Mouse (Mus musculus): ENCODE data around the gene Fam19a5. TPM values are rescaled to one million over a fixed set of nuclear protein-coding genes. Genes with fewer than 3 reads are reported as not detected.

Fam19a5 gene
- polyA plus RNA-seq, 1 experiment from 2014 or later: 0.24 TPM

DNA sequence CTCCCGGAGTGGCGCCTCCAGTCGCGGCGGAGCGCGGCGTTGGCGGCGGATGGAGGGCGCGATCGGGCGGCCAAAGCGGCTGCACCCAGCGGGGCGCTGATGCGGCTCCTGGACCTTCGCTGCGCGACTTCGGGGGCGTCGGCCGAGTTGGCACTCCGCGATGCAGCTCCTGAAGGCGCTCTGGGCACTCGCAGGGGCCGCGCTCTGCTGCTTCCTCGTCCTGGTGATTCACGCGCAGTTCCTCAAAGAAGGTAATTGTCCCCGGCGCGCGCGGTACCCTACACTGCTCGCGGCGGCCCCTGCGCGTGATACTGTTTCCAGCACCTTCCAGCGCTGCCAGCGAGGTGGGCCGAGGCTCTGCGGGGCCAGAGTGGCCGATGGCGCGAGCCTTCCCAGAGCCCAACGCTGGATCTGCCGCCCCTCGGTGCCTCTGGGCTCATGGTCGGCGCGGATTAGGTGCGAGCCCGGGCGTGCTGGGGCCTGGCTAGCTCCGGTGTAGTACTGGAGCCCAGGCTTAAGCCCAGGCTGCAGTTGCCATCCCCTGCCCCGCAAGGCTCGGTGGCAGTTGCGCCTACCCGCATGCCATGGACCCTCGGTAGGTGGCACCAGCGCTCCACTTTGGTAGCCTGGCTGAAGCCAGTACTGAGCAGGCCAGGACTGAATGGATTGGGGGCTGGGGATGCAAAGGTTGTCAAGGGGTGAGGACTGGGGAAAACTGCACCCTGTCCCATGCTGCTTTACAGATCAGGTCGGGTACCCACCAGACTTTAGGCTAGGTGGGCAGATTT, 81.3 kb downstream of the Fam19a5 start:
- Histone ChIP-seq H3K36me3 (ENCODE audit: insufficient read depth, low read length) (no peaks in the 10 kb centered on the region), H3K4me1 (ENCODE audit: insufficient read depth, low read depth, low read length) (0 out of 2 replicates have a peak, but pooled peaks cover 3% of the 10 kb centered on the region), H3K9ac (replicated peaks; ENCODE audit: low read depth) (no peak overlapping the region), H3K27ac (ENCODE audit: low read length) (no peak overlapping the region), H3K27me3 (replicated peaks; ENCODE audit: insufficient read depth, low read length) (peaks cover 37% of the 10 kb centered on the region), H3K4me2 (replicated peaks; ENCODE audit: low read depth, low read length) (peak overlapping the region; percentile 95), H3K4me3 (ENCODE audit: low read depth, low read length) (peak overlapping the region; percentile 49), H3K9me3 (ENCODE audit: low read length) (no peaks in the 10 kb centered on the region)
- under 1% methylated on average over 59 of the region's 68 CpGs for WGBS
- peak; percentile 68 for DNase-seq (ENCODE audit: low spot score)
- ATAC-seq: peak; percentile 63
- peak; percentile 93 for TF ChIP-seq CTCF (IDR thresholded peaks at IDR 0.05)
- TF ChIP-seq EP300 (IDR thresholded peaks at IDR 0.05): no peak

DNA sequence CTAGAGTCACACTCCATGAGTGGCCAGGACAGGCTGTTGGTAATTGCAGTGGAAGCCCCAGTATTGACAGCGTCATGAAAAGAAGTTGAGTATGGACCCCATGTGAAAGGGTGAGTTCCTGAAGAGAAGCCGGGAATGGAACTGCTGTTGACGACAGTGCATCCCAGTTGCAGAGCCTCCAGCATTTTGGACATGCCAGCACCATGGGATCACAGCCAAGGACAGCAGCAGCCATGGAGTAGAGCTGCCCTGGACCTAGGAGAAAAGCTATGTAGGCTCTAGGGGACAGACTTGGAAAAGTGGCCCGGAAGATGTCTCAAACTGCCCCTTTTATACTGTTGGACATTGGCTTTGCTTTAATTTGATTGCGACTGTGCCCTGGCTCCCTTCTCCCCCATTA, 91.2 kb downstream of the Fam19a5 start:
- H3K9ac ChIP-seq (replicated peaks; ENCODE audit: low read depth): no peak overlapping the region
- 93% methylated on average over 5 of the region's 5 CpGs for WGBS
- H3K9me3 ChIP-seq (ENCODE audit: low read length): no peaks in the 10 kb centered on the region
- H3K4me3 ChIP-seq (ENCODE audit: low read depth, low read length): no peak overlapping the region
- ATAC-seq (no peak), DNase-seq (ENCODE audit: low spot score) (no peak)
- H3K4me1 ChIP-seq (ENCODE audit: insufficient read depth, low read depth, low read length): no peaks in the 10 kb centered on the region
- no peak overlapping the region for H3K27ac ChIP-seq (ENCODE audit: low read length)
- TF ChIP-seq EP300 (IDR thresholded peaks at IDR 0.05): no peak
- no peak for TF ChIP-seq CTCF (IDR thresholded peaks at IDR 0.05)
- H3K4me2 ChIP-seq (replicated peaks; ENCODE audit: low read depth, low read length): no peak overlapping the region
- H3K27me3 ChIP-seq (replicated peaks; ENCODE audit: insufficient read depth, low read length): no peaks in the 10 kb centered on the region
- H3K36me3 ChIP-seq (ENCODE audit: insufficient read depth, low read length): no peaks in the 10 kb centered on the region

DNA sequence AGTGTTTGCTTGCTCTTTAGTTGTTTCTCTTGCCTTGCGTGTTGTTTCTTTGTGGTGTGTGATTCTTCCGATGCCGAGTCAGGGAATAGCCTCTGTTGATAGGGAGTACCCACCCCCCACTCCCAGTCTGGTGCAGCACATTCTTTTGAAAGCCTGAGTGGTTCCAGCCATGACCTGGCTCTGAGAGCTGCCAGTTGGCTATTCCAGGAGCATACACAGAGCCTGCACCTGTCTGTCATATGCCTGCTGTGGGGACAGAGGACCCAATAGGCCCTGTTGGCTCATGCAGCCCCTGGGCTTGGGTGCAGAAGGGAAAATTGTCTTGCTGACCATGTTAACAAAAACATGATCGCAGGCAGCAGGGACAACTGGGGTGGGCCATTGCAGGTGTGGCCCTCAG, 92.3 kb downstream of the Fam19a5 start:
- Histone ChIP-seq H3K4me1 (ENCODE audit: insufficient read depth, low read depth, low read length) (no peaks in the 10 kb centered on the region), H3K4me2 (replicated peaks; ENCODE audit: low read depth, low read length) (no peak overlapping the region), H3K9ac (replicated peaks; ENCODE audit: low read depth) (no peak overlapping the region), H3K27ac (ENCODE audit: low read length) (no peak overlapping the region), H3K27me3 (replicated peaks; ENCODE audit: insufficient read depth, low read length) (no peaks in the 10 kb centered on the region), H3K4me3 (ENCODE audit: low read depth, low read length) (no peak overlapping the region), H3K36me3 (ENCODE audit: insufficient read depth, low read length) (no peaks in the 10 kb centered on the region), H3K9me3 (ENCODE audit: low read length) (no peaks in the 10 kb centered on the region)
- TF ChIP-seq EP300 (IDR thresholded peaks at IDR 0.05) (no peak), CTCF (IDR thresholded peaks at IDR 0.05) (no peak)
- WGBS: 88% methylated on average over 4 of the region's 4 CpGs
- DNase-seq (ENCODE audit: low spot score) (no peak), ATAC-seq (no peak)

DNA sequence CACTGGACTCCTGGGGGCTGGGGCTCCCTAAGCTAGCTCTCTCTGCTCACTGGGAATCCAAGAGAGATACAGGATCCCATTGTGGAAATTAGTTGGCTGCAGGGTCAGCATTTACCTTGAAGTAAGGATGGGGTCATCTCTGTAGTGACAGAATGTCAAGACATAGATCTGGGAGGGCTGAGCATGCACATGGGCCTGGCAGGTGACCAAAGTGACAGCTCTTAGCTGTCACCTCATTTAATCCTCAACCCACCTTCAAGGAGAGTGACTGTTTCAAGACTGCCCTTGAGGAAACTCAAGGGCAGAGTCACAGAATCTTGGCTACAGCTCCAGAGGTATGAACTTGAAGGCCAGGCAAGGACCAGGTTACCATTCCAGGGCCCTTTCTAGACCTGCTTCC, 93.1 kb downstream of the Fam19a5 start:
- TF ChIP-seq CTCF (IDR thresholded peaks at IDR 0.05) (no peak), EP300 (IDR thresholded peaks at IDR 0.05) (no peak)
- H3K36me3 ChIP-seq (ENCODE audit: insufficient read depth, low read length): no peaks in the 10 kb centered on the region
- H3K9me3 ChIP-seq (ENCODE audit: low read length): no peaks in the 10 kb centered on the region
- no peak for ATAC-seq
- H3K9ac ChIP-seq (replicated peaks; ENCODE audit: low read depth): no peak overlapping the region
- H3K27ac ChIP-seq (ENCODE audit: low read length): no peak overlapping the region
- no peaks in the 10 kb centered on the region for H3K27me3 ChIP-seq (replicated peaks; ENCODE audit: insufficient read depth, low read length)
- no peak overlapping the region for H3K4me3 ChIP-seq (ENCODE audit: low read depth, low read length)
- H3K4me1 ChIP-seq (ENCODE audit: insufficient read depth, low read depth, low read length): no peaks in the 10 kb centered on the region
- no peak for DNase-seq (ENCODE audit: low spot score)
- no peak overlapping the region for H3K4me2 ChIP-seq (replicated peaks; ENCODE audit: low read depth, low read length)

DNA sequence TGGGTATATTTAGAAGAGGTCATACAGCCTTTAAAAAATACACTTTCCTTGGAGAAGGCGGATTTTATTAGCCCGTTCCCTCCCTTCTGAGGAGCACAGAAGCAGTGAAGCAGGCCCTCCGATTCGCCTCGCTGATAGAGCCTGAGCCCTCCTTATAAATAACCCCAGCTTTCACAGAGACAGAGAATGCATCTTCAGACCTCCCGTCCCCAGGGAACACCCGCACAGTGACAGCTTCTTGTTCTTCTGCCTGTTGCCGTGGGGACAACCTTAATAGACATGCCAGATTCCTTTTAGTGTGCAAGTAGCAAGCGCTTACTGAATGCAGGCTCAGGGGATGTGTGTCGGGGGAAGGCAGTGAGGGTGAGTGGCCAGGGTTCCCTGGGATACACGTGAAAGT, 94.2 kb downstream of the Fam19a5 start:
- Histone ChIP-seq H3K4me2 (replicated peaks; ENCODE audit: low read depth, low read length) (no peak overlapping the region), H3K9me3 (ENCODE audit: low read length) (no peaks in the 10 kb centered on the region), H3K36me3 (ENCODE audit: insufficient read depth, low read length) (no peaks in the 10 kb centered on the region), H3K9ac (replicated peaks; ENCODE audit: low read depth) (no peak overlapping the region), H3K27me3 (replicated peaks; ENCODE audit: insufficient read depth, low read length) (no peaks in the 10 kb centered on the region), H3K27ac (ENCODE audit: low read length) (no peak overlapping the region), H3K4me3 (ENCODE audit: low read depth, low read length) (no peak overlapping the region), H3K4me1 (ENCODE audit: insufficient read depth, low read depth, low read length) (no peaks in the 10 kb centered on the region)
- DNase-seq (ENCODE audit: low spot score): no peak
- TF ChIP-seq EP300 (IDR thresholded peaks at IDR 0.05) (no peak), CTCF (IDR thresholded peaks at IDR 0.05) (no peak)
- 74% methylated on average over 11 of the region's 11 CpGs for WGBS
- no peak for ATAC-seq

DNA sequence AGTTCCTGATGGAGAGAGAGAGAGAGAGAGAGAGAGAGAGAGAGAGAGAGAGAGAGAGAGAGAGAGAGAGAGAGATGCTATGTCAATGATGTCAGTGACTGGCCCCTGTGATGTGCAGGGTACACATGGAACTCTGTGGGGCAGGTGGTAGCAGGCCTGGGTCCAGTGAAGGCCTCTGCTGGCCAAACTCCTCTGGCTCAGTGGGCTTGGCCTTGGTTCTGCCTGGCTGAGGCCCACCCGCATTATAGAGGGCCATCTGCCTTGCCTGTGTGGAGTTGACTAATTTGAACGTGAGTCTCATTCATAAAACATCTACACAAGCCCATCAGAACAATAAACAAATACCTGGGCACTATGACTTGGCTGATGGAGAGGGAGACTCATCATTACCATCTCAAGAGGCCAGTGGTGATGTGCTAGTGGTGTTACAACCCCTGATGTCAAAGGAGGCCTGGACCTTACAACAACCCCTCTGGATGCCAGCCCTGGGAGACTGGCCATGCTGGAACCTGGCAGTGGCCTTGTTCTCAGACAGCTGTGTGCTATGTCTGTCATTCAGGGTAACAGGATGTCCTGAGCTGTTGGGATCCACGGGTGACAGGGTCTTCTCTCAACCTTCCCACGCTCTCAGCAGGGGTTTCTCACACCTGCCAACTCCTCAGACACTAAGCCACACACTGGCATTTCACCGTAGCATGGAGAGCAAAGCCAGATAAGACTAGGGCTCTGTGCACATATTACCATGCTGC, 102.4 kb downstream of the Fam19a5 start:
- H3K27ac ChIP-seq (ENCODE audit: low read length): no peak overlapping the region
- no peak for ATAC-seq
- no peaks in the 10 kb centered on the region for H3K9me3 ChIP-seq (ENCODE audit: low read length)
- H3K9ac ChIP-seq (replicated peaks; ENCODE audit: low read depth): no peak overlapping the region
- DNase-seq (ENCODE audit: low spot score): no peak
- WGBS: 59% methylated on average over 5 of the region's 5 CpGs
- H3K36me3 ChIP-seq (ENCODE audit: insufficient read depth, low read length): no peaks in the 10 kb centered on the region
- no peaks in the 10 kb centered on the region for H3K4me1 ChIP-seq (ENCODE audit: insufficient read depth, low read depth, low read length)
- no peak overlapping the region for H3K4me3 ChIP-seq (ENCODE audit: low read depth, low read length)
- no peaks in the 10 kb centered on the region for H3K27me3 ChIP-seq (replicated peaks; ENCODE audit: insufficient read depth, low read length)
- no peak overlapping the region for H3K4me2 ChIP-seq (replicated peaks; ENCODE audit: low read depth, low read length)
- TF ChIP-seq EP300 (IDR thresholded peaks at IDR 0.05) (no peak), CTCF (IDR thresholded peaks at IDR 0.05) (no peak)

Data from lung, postnatal 0 days (tissue).